Mouse (Mus musculus): Measurements from ENCODE around the gene Tmem41b. TPM values are rescaled to one million over a fixed set of nuclear protein-coding genes. Genes with fewer than 3 reads are reported as not detected.

The Tmem41b gene
- total and polyA plus RNA-seq, 2 experiments from 2014 or later = 56.9 to 59.6 TPM

DNA sequence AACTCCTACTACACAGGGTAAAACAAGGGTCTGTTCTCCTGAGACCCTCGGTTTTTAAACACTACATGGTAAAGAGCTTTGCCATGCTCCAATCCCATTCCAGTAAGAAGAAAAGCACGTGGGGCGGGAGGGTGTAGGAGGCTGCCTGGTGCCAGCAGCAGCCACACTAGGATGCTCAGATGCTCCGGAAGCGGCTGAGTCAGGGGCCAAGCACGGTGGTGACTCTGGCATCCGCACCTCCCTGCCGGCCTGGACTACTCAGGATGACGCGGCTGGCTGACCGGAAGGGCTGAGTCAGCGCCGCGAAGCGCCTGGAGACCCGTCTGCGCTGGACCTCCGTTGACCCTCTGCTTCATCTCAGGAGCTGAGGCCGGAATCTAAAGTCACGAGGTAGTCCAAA is 16.2 kb upstream of the Tmem41b start:
- H3K4me2 ChIP-seq (ENCODE audit: low read depth, low read length) = peak overlapping the region; percentile 43
- 15% methylated on average over 20 of the region's 20 CpGs for whole genome bisulfite sequencing
- DNase-seq (ENCODE audit: low spot score) (peak; percentile 24), ATAC-seq (peak; percentile 78)
- no peaks in the 10 kb centered on the region for H3K9me3 ChIP-seq (ENCODE audit: low read length)
- no peaks in the 10 kb centered on the region for H3K4me1 ChIP-seq (ENCODE audit: insufficient read depth, low read length)
- TF ChIP-seq CTCF (IDR thresholded peaks at IDR 0.05; ENCODE audit: low read depth) = no peak
- H3K27me3 ChIP-seq (ENCODE audit: insufficient read depth, low read length) = no peaks in the 10 kb centered on the region
- peak overlapping the region; percentile 20 for H3K4me3 ChIP-seq (ENCODE audit: low read length)
- no peaks in the 10 kb centered on the region for H3K36me3 ChIP-seq (ENCODE audit: insufficient read depth, low read length)
- H3K27ac ChIP-seq = no peak overlapping the region
- 0 out of 2 replicates have a peak overlapping the region, but pooled peaks have one; percentile 31 for H3K9ac ChIP-seq (replicated peaks; ENCODE audit: low read length)

DNA sequence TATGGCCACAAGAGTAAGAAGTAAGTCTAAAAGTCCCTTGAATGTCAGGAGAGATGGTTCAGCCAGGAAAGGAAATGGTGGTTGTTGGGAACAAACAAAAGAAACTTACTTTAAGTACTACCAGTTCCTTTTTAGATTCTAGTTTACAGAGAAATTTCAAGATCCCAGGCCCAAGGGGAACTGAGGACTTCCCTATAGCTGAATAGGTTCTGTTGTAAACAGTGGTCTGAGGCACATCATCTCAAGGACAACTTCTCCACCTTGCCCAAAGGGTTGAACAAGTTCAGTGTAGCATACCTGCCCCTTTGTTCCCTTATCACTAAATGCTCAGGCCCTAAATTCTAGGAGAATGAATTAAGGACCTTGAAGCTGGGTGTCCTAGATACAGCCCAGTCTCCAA is 15.4 kb upstream of the Tmem41b start:
- TF ChIP-seq CTCF (IDR thresholded peaks at IDR 0.05; ENCODE audit: low read depth) = no peak
- no peaks in the 10 kb centered on the region for H3K27me3 ChIP-seq (ENCODE audit: insufficient read depth, low read length)
- no peaks in the 10 kb centered on the region for H3K9me3 ChIP-seq (ENCODE audit: low read length)
- DNase-seq (ENCODE audit: low spot score) (no peak), ATAC-seq (no peak)
- no peak overlapping the region for H3K27ac ChIP-seq
- H3K4me3 ChIP-seq (ENCODE audit: low read length) = no peak overlapping the region
- no peak overlapping the region for H3K9ac ChIP-seq (replicated peaks; ENCODE audit: low read length)
- H3K4me1 ChIP-seq (ENCODE audit: insufficient read depth, low read length) = no peaks in the 10 kb centered on the region
- no peaks in the 10 kb centered on the region for H3K36me3 ChIP-seq (ENCODE audit: insufficient read depth, low read length)
- H3K4me2 ChIP-seq (ENCODE audit: low read depth, low read length) = no peak overlapping the region

DNA sequence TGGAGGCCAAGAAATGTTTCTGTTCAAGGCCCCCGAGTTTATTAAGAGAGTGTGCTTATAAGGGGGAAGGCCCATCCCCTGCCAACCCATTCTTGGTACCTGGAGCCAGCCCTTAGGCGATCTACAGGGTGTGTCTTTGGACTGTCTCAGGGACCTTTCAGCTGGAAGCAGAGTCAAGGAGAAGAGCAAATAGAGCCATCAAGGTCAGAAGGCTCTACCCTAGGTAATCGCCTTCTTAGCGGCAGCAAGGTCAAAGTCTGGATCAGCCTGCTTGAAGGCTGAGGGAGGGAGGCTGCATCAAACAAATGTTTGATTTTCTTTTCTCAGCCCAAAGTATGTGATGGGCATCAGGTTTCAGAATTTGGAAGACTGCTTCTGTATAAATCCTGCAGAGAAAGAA is 11.7 kb upstream of the Tmem41b start:
- Histone ChIP-seq H3K4me1 (ENCODE audit: insufficient read depth, low read length) (no peaks in the 10 kb centered on the region), H3K36me3 (ENCODE audit: insufficient read depth, low read length) (no peaks in the 10 kb centered on the region), H3K27ac (no peak overlapping the region), H3K4me2 (ENCODE audit: low read depth, low read length) (no peak overlapping the region), H3K4me3 (ENCODE audit: low read length) (no peak overlapping the region), H3K27me3 (ENCODE audit: insufficient read depth, low read length) (no peaks in the 10 kb centered on the region), H3K9me3 (ENCODE audit: low read length) (no peaks in the 10 kb centered on the region), H3K9ac (replicated peaks; ENCODE audit: low read length) (no peak overlapping the region)
- ATAC-seq = no peak
- WGBS = 84% methylated on average over 4 of the region's 4 CpGs
- no peak for TF ChIP-seq CTCF (IDR thresholded peaks at IDR 0.05; ENCODE audit: low read depth)
- no peak for DNase-seq (ENCODE audit: low spot score)

- DNase-seq (ENCODE audit: low spot score) (peak; percentile 69), ATAC-seq (peak; percentile 91)
- Histone ChIP-seq H3K4me1 (ENCODE audit: insufficient read depth, low read length) (no peaks in the 10 kb centered on the region), H3K9ac (replicated peaks; ENCODE audit: low read length) (0 out of 2 replicates have a peak overlapping the region, but pooled peaks have one; percentile 1), H3K4me3 (ENCODE audit: low read length) (no peak overlapping the region), H3K4me2 (ENCODE audit: low read depth, low read length) (no peak overlapping the region), H3K27me3 (ENCODE audit: insufficient read depth, low read length) (no peaks in the 10 kb centered on the region), H3K9me3 (ENCODE audit: low read length) (no peaks in the 10 kb centered on the region), H3K36me3 (ENCODE audit: insufficient read depth, low read length) (no peaks in the 10 kb centered on the region), H3K27ac (no peak overlapping the region)
- no peak for TF ChIP-seq CTCF (IDR thresholded peaks at IDR 0.05; ENCODE audit: low read depth)
- WGBS = 44% methylated on average over 2 of the region's 2 CpGs
These were observed 6.6 kb upstream of the Tmem41b start for GRCm38 (mm10) chr7:109993157-109993959.

DNA sequence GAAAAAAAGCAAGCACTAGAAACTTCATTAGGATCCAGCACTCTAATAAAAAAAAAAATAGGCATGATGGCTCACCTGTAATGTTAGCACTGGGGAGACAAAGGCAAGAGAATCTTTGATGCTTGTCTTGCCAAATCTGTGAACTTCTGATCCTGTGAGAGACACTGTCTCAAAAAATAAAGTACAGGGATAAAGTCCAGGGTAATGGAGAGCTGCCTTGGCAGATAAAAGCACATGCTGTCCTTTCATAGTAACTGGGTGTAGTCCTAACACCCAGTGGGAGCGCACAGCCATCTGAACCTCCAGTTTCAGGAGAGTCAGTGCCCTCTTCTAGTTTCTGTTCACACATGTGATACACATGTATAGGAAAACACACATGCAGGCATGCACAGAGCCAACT is 4.6 kb upstream of the Tmem41b start:
- no peak for TF ChIP-seq CTCF (IDR thresholded peaks at IDR 0.05; ENCODE audit: low read depth)
- Histone ChIP-seq H3K4me1 (ENCODE audit: insufficient read depth, low read length) (no peaks in the 10 kb centered on the region), H3K27ac (no peak overlapping the region), H3K27me3 (ENCODE audit: insufficient read depth, low read length) (no peaks in the 10 kb centered on the region), H3K4me3 (ENCODE audit: low read length) (no peak overlapping the region), H3K9me3 (ENCODE audit: low read length) (no peaks in the 10 kb centered on the region), H3K4me2 (ENCODE audit: low read depth, low read length) (no peak overlapping the region), H3K9ac (replicated peaks; ENCODE audit: low read length) (no peak overlapping the region), H3K36me3 (ENCODE audit: insufficient read depth, low read length) (no peaks in the 10 kb centered on the region)
- 93% methylated on average over 1 of the region's 1 CpGs for WGBS
- DNase-seq (ENCODE audit: low spot score) (no peak), ATAC-seq (no peak)

DNA sequence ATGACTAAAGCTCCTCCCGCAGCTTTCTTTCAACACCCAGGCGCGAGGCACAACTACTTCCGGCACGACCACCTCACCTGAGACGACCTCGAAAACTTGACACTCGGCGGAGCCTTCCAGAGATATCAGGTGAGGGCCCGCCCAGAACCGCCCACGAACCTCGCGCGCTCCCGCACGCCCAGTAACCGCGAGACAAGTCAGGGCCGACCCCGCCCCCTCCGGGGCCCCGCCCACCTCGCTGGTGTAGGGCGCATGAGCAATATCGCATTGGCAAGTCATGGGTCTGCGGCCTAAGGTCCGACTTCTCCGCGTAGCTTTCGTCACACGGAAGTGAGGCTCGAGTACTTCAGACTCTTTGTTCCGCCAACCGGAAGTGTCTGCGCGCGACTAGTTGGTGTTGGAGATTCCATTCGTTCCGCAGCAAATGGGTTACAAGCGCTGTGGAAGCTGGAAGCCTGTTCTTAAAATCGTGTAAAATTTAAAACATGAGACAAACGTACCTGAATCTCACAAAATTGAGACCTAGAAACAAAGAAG is 528 bp downstream of the Tmem41b start:
- whole genome bisulfite sequencing = under 1% methylated on average over 43 of the region's 43 CpGs

More for the DNA sequence above, 528 bp downstream of the Tmem41b start:
- H3K4me1 ChIP-seq (ENCODE audit: insufficient read depth, low read length) = 0 out of 2 replicates have a peak, but pooled peaks cover 4% of the 10 kb centered on the region
- TF ChIP-seq CTCF (IDR thresholded peaks at IDR 0.05; ENCODE audit: low read depth) = no peak
- peak overlapping the region; percentile 83 for H3K27ac ChIP-seq
- peak; percentile 99 for ATAC-seq
- no peaks in the 10 kb centered on the region for H3K27me3 ChIP-seq (ENCODE audit: insufficient read depth, low read length)
- peak; percentile 100 for DNase-seq (ENCODE audit: low spot score)
- no peaks in the 10 kb centered on the region for H3K36me3 ChIP-seq (ENCODE audit: insufficient read depth, low read length)
- H3K4me2 ChIP-seq (ENCODE audit: low read depth, low read length) = peak overlapping the region; percentile 71
- H3K9me3 ChIP-seq (ENCODE audit: low read length) = no peaks in the 10 kb centered on the region
- H3K4me3 ChIP-seq (ENCODE audit: low read length) = peak overlapping the region; percentile 56
- peak overlapping the region; percentile 67 for H3K9ac ChIP-seq (replicated peaks; ENCODE audit: low read length)
